Mouse (Mus musculus): ENCODE data around the gene Mbd3.

DNA sequence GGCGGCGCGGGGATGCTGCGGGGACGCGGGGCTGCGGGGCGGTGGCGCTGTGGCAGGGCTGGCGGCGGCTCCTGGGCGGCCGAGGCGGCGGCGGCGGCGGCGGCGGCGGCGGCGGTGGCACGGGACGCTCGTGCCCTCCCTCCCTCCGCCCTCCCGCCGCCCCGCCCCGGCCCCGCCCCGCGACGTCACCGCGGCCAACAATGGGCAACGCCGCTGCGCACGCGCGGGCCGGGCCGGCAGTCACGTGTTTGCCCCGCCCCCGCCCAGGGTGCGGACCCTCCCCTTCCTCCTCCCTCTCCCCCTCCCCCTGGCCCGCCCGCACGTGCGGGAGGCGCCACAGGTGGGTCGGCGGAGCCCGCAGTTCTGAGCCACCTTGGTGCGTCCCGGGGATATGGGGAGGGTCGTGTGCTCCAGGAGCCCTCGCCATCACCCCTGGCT is 11.8 kb downstream of the Mbd3 start, which contains the start of gene Mex3d:
- no peak for TF ChIP-seq CTCF (IDR thresholded peaks at IDR 0.05; ENCODE audit: low read depth)
- TF ChIP-seq EP300 (IDR thresholded peaks at IDR 0.05; ENCODE audit: low read depth) = no peak
